Mouse (Mus musculus) monocyte, adult 2 months (primary cell): ENCODE data around the gene Rpusd1.
"Not testable (repeated sequence)": the region's sequence is repeated elsewhere in the genome, so short reads cannot be mapped to it uniquely, and the experiment has no call there.

Source experiments
- DNase-seq, 2 experiments: peaks; one replicate each; pipeline ENCODE4 v3.0.0; 2022; ENCODE audit warnings: low spot score in 2 of 2, low read depth in 1 of 2

Rpusd1 gene

GRCm38 (mm10) chr17:25735745-25736144 is 8.3 kb downstream of the Rpusd1 start, which contains the start of gene Mslnl:
TSS of gene Mslnl (plus strand) at chr17:25736042.
- DNase-seq = no peak

- DNase-seq = no peak
These were observed 11.4 kb downstream of the Rpusd1 start for GRCm38 (mm10) chr17:25738861-25739260.

- not testable (repeated sequence) for DNase-seq
These were observed 14.0 kb downstream of the Rpusd1 start for GRCm38 (mm10) chr17:25741471-25741870.

- no peak for DNase-seq
These were observed 16.4 kb downstream of the Rpusd1 start for GRCm38 (mm10) chr17:25743831-25744230.

GRCm38 (mm10) chr17:25744311-25744710 is 16.8 kb downstream of the Rpusd1 start:
- DNase-seq = no peak

GRCm38 (mm10) chr17:25748238-25748637 is 20.8 kb downstream of the Rpusd1 start:
- no peak for DNase-seq

GRCm38 (mm10) chr17:25749314-25749713 is 21.8 kb downstream of the Rpusd1 start:
- no peak for DNase-seq

GRCm38 (mm10) chr17:25751446-25751845 is 24.0 kb downstream of the Rpusd1 start:
- DNase-seq = no peak

- no peak for DNase-seq
These were observed 26.8 kb downstream of the Rpusd1 start, which contains the start of gene Msln for GRCm38 (mm10) chr17:25754241-25754640. TSS of gene Msln (minus strand) at chr17:25754378.

GRCm38 (mm10) chr17:25755086-25755485 is 27.6 kb downstream of the Rpusd1 start:
- no peak for DNase-seq

GRCm38 (mm10) chr17:25755627-25756377 is 28.3 kb downstream of the Rpusd1 start:
- DNase-seq = no peak

GRCm38 (mm10) chr17:25756378-25757242 is 29.1 kb downstream of the Rpusd1 start:
- no peak for DNase-seq

GRCm38 (mm10) chr17:25757691-25758090 is 30.2 kb downstream of the Rpusd1 start:
- no peak for DNase-seq

GRCm38 (mm10) chr17:25760148-25760547 is 32.7 kb downstream of the Rpusd1 start:
- no peak for DNase-seq

GRCm38 (mm10) chr17:25761561-25761970 is 34.1 kb downstream of the Rpusd1 start:
- no peak for DNase-seq

- no peak for DNase-seq
These were observed 35.1 kb downstream of the Rpusd1 start for GRCm38 (mm10) chr17:25762591-25762990.

- no peak for DNase-seq
These were observed 38.4 kb downstream of the Rpusd1 start for GRCm38 (mm10) chr17:25765886-25766285.

- DNase-seq = no peak
These were observed 41.9 kb downstream of the Rpusd1 start for GRCm38 (mm10) chr17:25769331-25769730.

GRCm38 (mm10) chr17:25773549-25774120 is 46.2 kb downstream of the Rpusd1 start, which contains the start of gene Narfl:
TSS of gene Narfl (plus strand) at chr17:25773776.
- peak; percentile 90 to 96 for DNase-seq

- no peak for DNase-seq
These were observed 48.0 kb downstream of the Rpusd1 start for GRCm38 (mm10) chr17:25775318-25776062.

GRCm38 (mm10) chr17:25777948-25778347 is 50.5 kb downstream of the Rpusd1 start:
- no peak for DNase-seq
